Mouse (Mus musculus) forebrain, embryonic 10.5 days (tissue): Measurements from ENCODE around the gene F2rl2. TPM values are rescaled to one million over a fixed set of nuclear protein-coding genes. Genes with fewer than 3 reads are reported as not detected.

Experiments
- DNase-seq: peaks from one replicate; pipeline ENCODE4 v3.0.0-alpha.2; 2017; ENCODE audit warnings: low spot score; ENCODE audit errors: extremely low spot score
- H3K27ac ChIP-seq: fragments of 300-500 bp; sonication (generic); 2 replicates; pipeline ENCODE4 v1.5.1; 2016; ENCODE audit warnings: mild to moderate bottlenecking
- H3K27me3 ChIP-seq: fragments of 300-500 bp; sonication (generic); 2 replicates; pipeline ENCODE4 v1.6.1; 2016; ENCODE audit warnings: mild to moderate bottlenecking; ENCODE audit not compliant: poor library complexity, severe bottlenecking
- H3K36me3 ChIP-seq: fragments of 300-500 bp; sonication (generic); replicated peaks from 2 replicates; pipeline ENCODE4 v1.6.1; 2016; ENCODE audit warnings: mild to moderate bottlenecking, moderate library complexity
- H3K4me1 ChIP-seq: fragments of 300-500 bp; sonication (generic); 2 replicates; pipeline ENCODE4 v1.6.1; 2016
- H3K4me3 ChIP-seq: fragments of 300-500 bp; sonication (generic); 2 replicates; pipeline ENCODE4 v1.5.1; 2016; ENCODE audit warnings: mild to moderate bottlenecking, moderate library complexity
- H3K9me3 ChIP-seq: fragments of 300-500 bp; sonication (generic); 2 replicates; pipeline ENCODE4 v1.6.1; 2016; ENCODE audit warnings: mild to moderate bottlenecking, moderate library complexity
- WGBS: fragments of 180-500 bp; shearing (Covaris S2); methylation state at CpG from one replicate; pipeline ENCODE4 v1.1.7; 2016; 5-methylcytosine and 5-hydroxymethylcytosine counted together
- polyA plus RNA-seq: library from polyadenylated mRNA; unstranded; fragments of >200 nt; fragmentation: Nextera tagmentation; extraction: Ambion mirVana; gene quantifications from 2 replicates; pipeline ENCODE4 v1.2.1, GENCODE M21; 2016

F2rl2 gene
- polyA plus RNA-seq, 1 experiment from 2014 or later: 2.2 TPM

DNA sequence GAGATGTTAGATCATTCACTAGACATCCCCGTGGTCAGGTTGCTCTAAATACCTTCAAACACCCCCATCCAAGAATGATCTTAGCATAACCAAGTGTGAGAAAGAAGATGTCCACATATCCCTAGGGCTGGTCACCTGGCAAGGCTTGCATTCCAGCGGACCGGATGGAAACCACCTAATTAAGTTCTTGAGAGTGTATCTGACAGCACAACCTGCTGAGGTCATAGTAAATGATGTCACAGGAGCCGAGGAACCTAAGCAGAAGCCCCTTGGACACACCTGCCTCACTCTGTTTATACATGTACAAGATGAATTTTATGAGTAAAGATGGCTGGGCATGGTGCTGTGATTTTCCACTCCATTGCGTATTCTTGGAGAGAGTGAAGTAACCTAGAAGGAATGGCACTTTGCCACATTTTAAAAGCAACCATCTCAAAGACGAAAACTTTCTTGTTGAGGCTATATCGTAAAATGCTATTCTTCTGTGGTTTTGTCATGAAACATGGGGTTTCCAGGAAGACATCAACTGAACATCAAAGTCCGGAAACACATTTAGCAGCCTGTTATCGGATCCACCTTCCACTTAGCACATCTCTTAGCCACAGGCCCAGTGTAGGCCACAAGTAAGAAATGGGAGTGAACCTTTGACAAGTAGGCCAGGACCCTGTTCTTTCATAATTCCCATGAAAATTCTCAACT, 16.1 kb downstream of the F2rl2 start:
- H3K4me1 ChIP-seq: no peaks in the 10 kb centered on the region

DNA sequence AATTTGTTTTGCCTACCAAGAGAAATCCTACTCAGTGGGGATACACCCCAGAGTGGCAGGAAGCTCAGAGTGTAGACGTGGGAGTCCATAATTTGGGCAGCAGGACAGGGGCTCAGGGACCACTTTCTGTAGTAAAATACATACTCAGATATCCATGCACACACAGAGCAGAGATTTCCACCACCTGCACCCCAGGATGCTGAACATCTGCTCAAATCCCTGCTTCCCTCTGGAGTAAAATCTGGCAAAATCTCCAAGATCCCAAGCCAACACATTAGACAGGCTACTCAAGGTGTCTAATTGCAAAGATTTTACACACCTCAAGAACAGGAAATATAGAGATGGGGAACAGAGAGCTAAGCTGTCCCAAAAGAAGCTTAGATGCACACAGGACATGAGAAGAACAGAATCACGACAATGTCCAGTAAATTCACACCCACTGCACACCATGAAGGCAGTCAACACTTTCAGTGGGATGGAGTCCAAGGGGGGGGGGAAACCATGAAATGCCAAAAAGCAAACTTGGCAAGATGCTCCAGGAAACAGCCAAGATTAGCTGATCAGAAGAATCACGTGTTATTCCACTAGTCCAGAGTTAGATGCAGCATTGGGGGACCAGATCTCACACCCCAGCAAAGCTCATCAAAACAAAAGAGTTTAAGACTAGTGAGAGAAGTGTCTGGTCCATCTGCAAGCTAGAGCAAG, 17.8 kb downstream of the F2rl2 start:
- Histone ChIP-seq H3K4me1 (no peaks in the 10 kb centered on the region), H3K27me3 (no peaks in the 10 kb centered on the region), H3K27ac (no peak overlapping the region), H3K4me3 (no peak overlapping the region), H3K9me3 (no peaks in the 10 kb centered on the region), H3K36me3 (peaks cover 11% of the 10 kb centered on the region)
- no peak for DNase-seq
- 84% methylated on average over 3 of the region's 3 CpGs for whole genome bisulfite sequencing

More for the DNA sequence above, 16.1 kb downstream of the F2rl2 start:
- no peak overlapping the region for H3K4me3 ChIP-seq
- H3K36me3 ChIP-seq: peaks cover 11% of the 10 kb centered on the region; the same call in 1 of the 2 replicates
- no peak overlapping the region for H3K27ac ChIP-seq
- H3K27me3 ChIP-seq: no peaks in the 10 kb centered on the region
- no peaks in the 10 kb centered on the region for H3K9me3 ChIP-seq
- 93% methylated on average over 9 of the region's 9 CpGs for WGBS
- DNase-seq: no peak

DNA sequence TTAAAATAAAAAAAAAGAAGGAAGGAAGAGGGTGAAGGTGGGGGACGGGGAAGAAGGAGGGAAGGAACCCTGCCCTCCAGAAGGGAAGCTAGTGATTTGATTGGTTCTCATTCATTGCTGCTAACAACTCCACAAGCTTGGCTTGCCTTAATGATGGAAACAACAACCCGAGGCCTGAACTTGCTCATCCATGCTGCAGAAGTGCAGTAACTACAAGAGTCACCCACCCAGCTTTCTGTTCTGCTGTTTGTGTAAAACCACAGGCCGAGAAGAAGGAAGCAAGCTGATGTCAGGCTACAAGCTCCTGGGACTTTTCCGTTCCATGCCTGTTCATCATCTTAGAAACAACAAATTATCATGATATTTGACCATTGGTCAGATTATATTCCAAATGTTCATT, 18.7 kb downstream of the F2rl2 start:
- H3K27me3 ChIP-seq: no peaks in the 10 kb centered on the region
- H3K4me1 ChIP-seq: peaks cover 4% of the 10 kb centered on the region; the same call in 1 of the 2 replicates
- peaks cover 15% of the 10 kb centered on the region for H3K36me3 ChIP-seq
- no peak overlapping the region for H3K27ac ChIP-seq
- WGBS: 72% methylated on average over 4 of the region's 4 CpGs
- H3K9me3 ChIP-seq: no peaks in the 10 kb centered on the region
- no peak for DNase-seq
- H3K4me3 ChIP-seq: no peak overlapping the region

DNA sequence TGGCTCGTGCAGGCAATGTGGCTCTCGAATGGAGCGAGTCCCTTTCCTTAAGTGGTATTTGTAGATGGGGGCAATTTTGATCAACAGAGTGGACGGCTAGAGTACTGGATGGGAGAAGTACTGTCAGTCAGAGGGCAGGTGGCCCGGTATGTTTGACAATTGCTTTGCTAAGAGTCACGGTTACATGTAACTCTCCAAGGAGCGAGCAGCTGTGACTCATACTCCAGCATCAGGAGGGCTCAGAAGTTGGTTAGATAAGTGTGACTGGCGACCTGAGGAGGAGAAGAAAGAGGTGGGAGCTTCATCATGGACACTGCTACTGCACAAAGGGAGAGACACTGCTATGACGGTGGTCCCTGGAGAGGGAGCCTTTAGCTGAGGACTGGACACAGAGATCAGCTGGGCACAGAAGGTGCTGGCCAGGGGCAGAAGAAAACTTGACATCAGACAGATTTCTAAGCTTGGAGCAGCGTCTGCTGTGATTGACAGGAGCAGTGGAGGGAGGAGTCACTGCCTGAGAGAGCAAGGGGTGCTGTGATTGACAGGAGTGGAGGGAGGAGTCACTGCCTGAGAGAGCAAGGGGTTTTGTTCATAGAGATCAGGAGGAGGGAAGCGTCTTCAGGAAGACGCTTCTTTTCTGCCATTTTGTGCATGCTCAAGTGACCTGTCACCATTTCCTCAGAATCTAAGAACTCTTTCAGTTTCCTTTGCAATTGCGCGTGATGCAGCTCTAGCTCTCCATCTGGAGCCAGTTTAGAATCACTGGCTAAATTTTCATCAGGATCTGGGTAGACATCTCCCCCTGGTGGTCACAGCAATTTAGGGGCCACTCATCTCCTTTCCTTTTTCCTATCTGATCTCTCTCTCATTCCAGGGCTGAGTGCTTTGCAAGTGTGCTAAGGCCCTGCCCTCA, 22.9 kb downstream of the F2rl2 start:
- H3K36me3 ChIP-seq: peaks cover 24% of the 10 kb centered on the region
- no peaks in the 10 kb centered on the region for H3K27me3 ChIP-seq
- H3K4me1 ChIP-seq: peaks cover 4% of the 10 kb centered on the region; the same call in 1 of the 2 replicates
- no peak overlapping the region for H3K27ac ChIP-seq
- H3K4me3 ChIP-seq: peak overlapping the region; percentile 23
- H3K9me3 ChIP-seq: no peaks in the 10 kb centered on the region
- DNase-seq: peak; percentile 57
- WGBS: 60% methylated on average over 14 of the region's 14 CpGs

DNA sequence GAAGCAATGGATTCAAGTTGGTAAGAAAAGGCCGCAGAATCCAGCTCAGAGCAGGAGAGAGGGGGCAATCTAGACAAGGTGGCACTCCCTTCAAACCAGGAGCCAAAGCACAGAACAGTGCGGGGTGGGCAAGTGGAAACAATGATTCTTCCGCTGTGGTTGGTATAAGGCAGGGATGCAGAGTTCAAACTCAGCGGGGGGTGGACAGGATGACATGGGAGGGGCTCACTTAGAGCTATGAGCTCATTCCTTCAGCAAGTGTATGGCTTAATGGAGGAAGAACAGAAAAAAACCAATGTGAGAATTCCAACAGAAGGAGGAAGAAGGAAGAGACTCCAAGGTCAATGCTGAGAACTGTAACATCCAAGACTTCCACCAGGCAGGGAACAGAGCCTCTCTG, 33.8 kb downstream of the F2rl2 start:
- H3K9me3 ChIP-seq: no peaks in the 10 kb centered on the region
- no peak overlapping the region for H3K27ac ChIP-seq
- WGBS: 94% methylated on average over 4 of the region's 4 CpGs
- no peak overlapping the region for H3K4me3 ChIP-seq
- H3K36me3 ChIP-seq: peaks cover 35% of the 10 kb centered on the region
- no peaks in the 10 kb centered on the region for H3K27me3 ChIP-seq
- DNase-seq: no peak
- H3K4me1 ChIP-seq: no peaks in the 10 kb centered on the region

DNA sequence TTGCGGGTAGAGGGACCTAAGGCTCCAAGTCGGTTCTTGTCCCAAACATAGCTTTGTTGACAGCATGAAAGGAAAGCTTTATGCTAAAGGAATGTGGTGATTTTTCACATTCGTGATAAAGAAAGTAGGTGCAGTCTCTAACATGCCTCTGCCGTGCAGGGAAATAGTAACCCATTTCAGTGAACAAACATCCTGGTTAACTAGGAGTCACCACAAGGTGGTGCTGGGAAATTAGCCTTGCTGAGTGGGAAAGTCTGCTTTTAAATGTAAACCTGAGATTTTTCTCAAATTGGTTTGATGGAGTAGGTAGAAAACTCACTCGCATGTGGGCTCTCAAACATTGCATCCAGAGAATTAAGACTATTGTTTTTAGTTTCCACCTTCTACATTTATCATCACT, 43.0 kb downstream of the F2rl2 start:
- H3K27ac ChIP-seq: no peak overlapping the region
- 82% methylated on average over 5 of the region's 5 CpGs for WGBS
- H3K27me3 ChIP-seq: no peaks in the 10 kb centered on the region
- no peak overlapping the region for H3K4me3 ChIP-seq
- H3K4me1 ChIP-seq: peaks cover 9% of the 10 kb centered on the region
- no peak for DNase-seq
- H3K9me3 ChIP-seq: no peaks in the 10 kb centered on the region
- H3K36me3 ChIP-seq: 0 out of 2 replicates have a peak, but pooled peaks cover 5% of the 10 kb centered on the region

DNA sequence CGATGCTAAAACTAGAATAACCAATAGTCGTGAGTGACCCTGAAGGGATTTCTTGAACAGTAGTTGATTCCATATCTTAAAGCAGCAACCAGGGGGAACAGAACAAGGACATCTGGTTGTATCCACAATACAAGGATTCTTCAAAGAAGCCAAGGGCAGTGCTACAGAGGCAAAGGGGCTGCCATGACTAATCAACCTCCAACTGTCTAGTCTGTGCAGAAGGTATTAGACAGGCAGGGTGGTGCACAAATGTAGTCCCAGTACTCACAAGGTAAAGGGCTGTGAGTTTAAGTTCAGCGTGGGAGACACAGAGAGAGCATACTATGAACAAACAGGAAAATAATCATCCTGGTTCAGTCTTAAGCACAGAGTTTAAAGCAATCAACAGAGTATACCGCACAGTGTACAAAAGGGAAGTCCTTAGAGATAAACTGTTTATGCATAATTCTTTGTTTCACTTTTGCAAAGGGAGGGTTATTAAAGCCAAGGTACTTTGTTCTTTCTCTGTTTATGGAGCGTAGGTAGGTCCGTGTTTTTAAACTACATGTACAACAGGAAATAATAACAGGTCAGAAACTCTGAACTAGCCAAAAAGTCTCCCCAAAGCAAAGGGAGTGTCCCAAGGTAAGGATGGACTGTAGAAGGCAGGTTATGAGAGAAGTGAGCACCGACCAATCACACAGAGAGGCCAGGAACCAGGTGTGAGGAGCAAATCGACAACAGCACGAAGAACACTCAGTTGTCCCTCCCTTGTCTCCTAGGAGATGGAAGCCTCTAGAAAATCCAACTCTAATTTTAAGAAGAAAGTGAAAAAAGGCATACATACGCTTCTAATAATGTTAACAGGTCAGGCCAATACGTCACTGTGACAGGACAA, 45.4 kb downstream of the F2rl2 start:
- no peaks in the 10 kb centered on the region for H3K27me3 ChIP-seq
- H3K9me3 ChIP-seq: no peaks in the 10 kb centered on the region
- no peak overlapping the region for H3K4me3 ChIP-seq
- WGBS: 95% methylated on average over 11 of the region's 11 CpGs
- no peak overlapping the region for H3K27ac ChIP-seq
- DNase-seq: no peak
- H3K4me1 ChIP-seq: no peaks in the 10 kb centered on the region
- 0 out of 2 replicates have a peak, but pooled peaks cover 11% of the 10 kb centered on the region for H3K36me3 ChIP-seq

DNA sequence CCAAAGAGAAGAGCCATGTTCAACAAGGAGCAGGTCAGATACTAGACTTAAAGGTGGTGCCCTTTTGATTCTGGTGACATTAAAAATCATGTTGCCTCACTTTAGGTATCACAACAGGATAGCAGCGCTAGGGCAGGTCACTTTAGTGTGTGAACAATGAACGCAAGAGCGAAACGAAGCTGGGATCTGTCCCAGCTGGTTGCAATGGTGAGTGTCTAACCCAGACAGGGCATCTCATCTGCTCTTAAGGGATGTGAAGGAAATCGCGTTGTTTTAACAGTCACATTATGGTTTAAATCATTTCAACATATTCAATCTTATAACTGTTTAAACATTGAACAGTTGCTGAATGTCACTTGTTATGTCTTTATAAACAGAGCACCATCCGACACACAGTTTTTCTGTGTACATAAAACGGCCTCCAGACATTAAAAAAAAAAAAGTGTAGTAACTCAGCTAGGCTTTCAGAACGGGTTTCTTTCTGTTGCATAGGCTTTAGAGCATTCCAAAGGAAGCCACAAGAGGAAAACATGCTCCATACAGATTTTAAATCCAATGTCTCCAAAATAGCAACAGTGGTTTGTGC, 46.3 kb downstream of the F2rl2 start:
- H3K9me3 ChIP-seq: no peaks in the 10 kb centered on the region
- no peak overlapping the region for H3K4me3 ChIP-seq
- 89% methylated on average over 9 of the region's 9 CpGs for WGBS
- H3K4me1 ChIP-seq: no peaks in the 10 kb centered on the region
- H3K27me3 ChIP-seq: no peaks in the 10 kb centered on the region
- 0 out of 2 replicates have a peak, but pooled peaks cover 8% of the 10 kb centered on the region for H3K36me3 ChIP-seq
- DNase-seq: no peak
- H3K27ac ChIP-seq: no peak overlapping the region

DNA sequence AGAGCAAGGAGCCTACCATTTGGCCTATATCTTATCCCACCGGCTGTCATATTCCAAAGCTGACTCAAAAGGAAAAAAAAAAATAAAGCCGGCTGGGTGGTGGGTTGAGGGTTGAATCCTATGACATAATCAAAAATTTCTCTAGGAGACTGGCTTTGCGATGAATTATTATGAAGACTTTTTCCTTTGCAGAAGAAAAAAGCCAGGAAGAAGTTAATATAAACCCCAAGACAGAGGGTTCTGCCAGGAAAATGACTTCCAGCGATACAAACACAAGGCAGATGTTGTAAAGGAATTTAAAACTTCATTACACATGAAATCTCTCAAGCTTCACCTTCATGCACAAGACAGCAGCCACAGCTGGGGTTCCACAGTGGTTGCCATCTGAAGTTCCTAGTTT, 48.8 kb downstream of the F2rl2 start:
- no peak overlapping the region for H3K27ac ChIP-seq
- 94% methylated on average over 4 of the region's 4 CpGs for WGBS
- no peak for DNase-seq
- no peaks in the 10 kb centered on the region for H3K27me3 ChIP-seq
- no peaks in the 10 kb centered on the region for H3K9me3 ChIP-seq
- H3K4me3 ChIP-seq: no peak overlapping the region
- peaks cover 8% of the 10 kb centered on the region; the same call in 1 of the 2 replicates for H3K36me3 ChIP-seq
- H3K4me1 ChIP-seq: no peaks in the 10 kb centered on the region

DNA sequence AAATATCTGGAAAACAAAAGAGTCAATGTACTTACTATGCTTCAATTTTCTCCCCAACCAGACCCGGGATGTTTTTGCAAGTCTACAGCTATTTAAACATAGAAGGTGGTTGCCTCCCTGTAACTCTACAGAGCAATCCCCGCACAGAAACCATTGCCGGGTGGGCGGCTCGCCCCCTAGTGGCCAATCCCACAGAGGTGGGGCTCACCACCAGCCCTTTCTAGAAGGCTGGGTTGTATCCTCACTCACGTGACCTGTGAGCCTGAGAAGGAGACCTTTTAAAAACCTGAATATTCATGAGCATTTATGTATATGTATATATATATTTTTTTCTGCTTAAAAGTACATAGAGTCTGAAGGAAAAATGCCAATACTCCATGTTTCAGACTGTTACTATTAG, 49.9 kb downstream of the F2rl2 start:
- 13% methylated on average over 6 of the region's 6 CpGs for WGBS
- Histone ChIP-seq H3K4me1 (no peaks in the 10 kb centered on the region), H3K27me3 (no peaks in the 10 kb centered on the region), H3K36me3 (peaks cover 8% of the 10 kb centered on the region; the same call in 1 of the 2 replicates), H3K9me3 (no peaks in the 10 kb centered on the region), H3K4me3 (no peak overlapping the region), H3K27ac (no peak overlapping the region)
- DNase-seq: peak; percentile 65

DNA sequence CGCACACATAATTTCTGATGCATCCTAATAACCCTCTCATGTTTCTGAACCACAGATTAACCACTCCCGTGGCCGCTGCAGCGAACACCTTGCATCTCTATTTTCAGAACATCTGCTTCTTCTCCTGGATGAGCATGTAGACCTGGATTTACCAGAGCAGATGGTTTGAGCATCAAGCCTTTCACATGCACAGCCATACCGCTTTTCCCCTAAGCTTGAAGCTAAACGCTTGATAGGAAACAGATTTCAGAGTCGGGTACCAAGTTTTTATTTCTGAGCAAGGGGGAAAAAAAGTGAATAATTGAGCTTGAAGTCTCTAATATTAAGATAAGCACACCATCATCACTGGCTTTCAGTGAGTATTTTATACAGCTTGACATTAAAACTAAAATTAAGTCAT, 50.4 kb downstream of the F2rl2 start:
- no peak overlapping the region for H3K27ac ChIP-seq
- DNase-seq: no peak
- 88% methylated on average over 7 of the region's 7 CpGs for WGBS

More for the DNA sequence above, 50.4 kb downstream of the F2rl2 start:
- H3K9me3 ChIP-seq: no peaks in the 10 kb centered on the region
- no peak overlapping the region for H3K4me3 ChIP-seq
- H3K4me1 ChIP-seq: no peaks in the 10 kb centered on the region
- peaks cover 8% of the 10 kb centered on the region; the same call in 1 of the 2 replicates for H3K36me3 ChIP-seq
- no peaks in the 10 kb centered on the region for H3K27me3 ChIP-seq
